Mouse (Mus musculus) large intestine, adult 2 months (tissue): ENCODE data around the gene Vmn1r142. TPM values are rescaled to one million over a fixed set of nuclear protein-coding genes. Genes with fewer than 3 reads are reported as not detected.
"Not testable (repeated sequence)": the region's sequence is repeated elsewhere in the genome, so short reads cannot be mapped to it uniquely, and the experiment has no call there.

ENCODE experiments used
- DNase-seq: peaks from one replicate; pipeline ENCODE4 v3.0.0-alpha.2; 2012; ENCODE audit warnings: low read depth, low spot score
- WGBS: fragments of 180-500 bp; shearing (Covaris S2); methylation state at CpG from one replicate; pipeline ENCODE4 v1.1.7; 2018; 5-methylcytosine and 5-hydroxymethylcytosine counted together
- polyA plus RNA-seq: library from polyadenylated mRNA; depleted of rRNA; stranded (reverse); fragments of >200 nt; gene quantifications from 2 replicates; pipeline ENCODE4 v1.2.3, GENCODE M21; 2012; rRNA removed

The Vmn1r142 gene
- polyA plus RNA-seq = not detected in 2 replicates

DNA sequence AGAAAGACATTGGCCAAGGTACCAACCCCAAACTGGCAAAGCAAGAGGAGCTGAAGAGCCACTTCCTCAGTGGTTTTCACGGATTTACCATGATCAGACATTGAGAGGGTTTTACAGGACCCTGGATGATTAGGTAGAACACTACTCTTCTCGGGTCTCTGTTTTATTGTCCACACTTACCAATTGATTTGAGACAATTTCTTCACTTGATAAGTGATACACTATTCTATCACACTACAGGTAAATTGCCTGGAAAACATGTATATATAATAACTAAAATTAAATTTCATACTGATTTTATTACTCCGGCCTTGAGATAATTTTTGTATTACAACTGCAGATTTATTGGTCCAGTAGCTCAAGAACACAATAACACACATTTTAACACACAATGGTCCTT is at the start of gene Vmn1r142:
TSS of gene Vmn1r142 (minus strand) at position 101 of the 400 bp plus-strand sequence.
- DNase-seq = not testable (repeated sequence)
- whole genome bisulfite sequencing = no CpG with 5 or more reads among the region's 3 CpGs

- no CpG with 5 or more reads among the region's 2 CpGs for WGBS
- not testable (repeated sequence) for DNase-seq
Observed at GRCm38 (mm10) chr7:22201164-22201563, 37.3 kb upstream of the Vmn1r142 start, which contains the start of gene Gm8653. Gene Gm8653, minus strand, starts transcription at chr7:22201264.

- no CpG with 5 or more reads among the region's 3 CpGs for WGBS
- not testable (repeated sequence) for DNase-seq
Observed at GRCm38 (mm10) chr7:22189077-22189476, 25.2 kb upstream of the Vmn1r142 start, which contains the start of gene Vmn1r143. Gene Vmn1r143, plus strand, starts transcription at chr7:22189377.

DNA sequence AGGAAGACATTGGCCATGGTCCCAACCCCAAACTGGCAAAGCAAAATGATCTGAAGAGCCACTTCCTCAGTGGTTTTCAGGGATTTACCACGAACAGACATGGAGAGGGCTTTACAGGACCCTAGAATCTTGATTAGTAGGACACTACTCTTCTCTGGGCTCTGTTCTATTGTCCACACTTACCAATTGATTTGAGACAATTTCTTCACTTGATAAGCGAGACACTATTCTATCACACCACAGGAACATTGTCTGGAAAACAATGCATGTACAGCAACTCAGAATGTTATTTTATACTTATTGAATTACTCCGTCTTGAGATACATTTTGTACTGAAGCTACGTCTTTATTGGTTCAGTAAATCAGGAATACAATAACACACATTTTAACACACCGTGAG is 29.2 kb downstream of the Vmn1r142 start, which contains the start of gene Gm10666:
TSS of gene Gm10666 (minus strand) at position 101 of the 400 bp plus-strand sequence.
- not testable (repeated sequence) for DNase-seq
- WGBS = no CpG with 5 or more reads among the region's 5 CpGs

- no CpG with 5 or more reads among the region's 2 CpGs for WGBS
- not testable (repeated sequence) for DNase-seq
Observed at GRCm38 (mm10) chr7:22118145-22118544, 45.7 kb downstream of the Vmn1r142 start, which contains the start of gene Gm16451. Gene Gm16451, minus strand, starts transcription at chr7:22118245.

Other genes with a start within 250 kb of the Vmn1r142 start
- not detected in 2 replicates for gene Gm5891, start 242.7 kb downstream of the Vmn1r142 start, polyA plus RNA-seq
- gene Vmn1r137, start 169.4 kb downstream of the Vmn1r142 start, polyA plus RNA-seq = not detected in 2 replicates
- not detected in 2 replicates for gene Vmn1r138, start 135.1 kb downstream of the Vmn1r142 start, polyA plus RNA-seq
- not detected in 2 replicates for gene Gm6176, start 107.7 kb downstream of the Vmn1r142 start, polyA plus RNA-seq
- gene Vmn1r139, start 95.0 kb downstream of the Vmn1r142 start, polyA plus RNA-seq = not detected in 2 replicates
- gene Gm16451, start 45.8 kb downstream of the Vmn1r142 start, polyA plus RNA-seq = not detected in 2 replicates
- not detected in 2 replicates for gene Gm10666, start 29.3 kb downstream of the Vmn1r142 start, polyA plus RNA-seq
- gene Vmn1r143, start 25.3 kb upstream of the Vmn1r142 start, polyA plus RNA-seq = not detected in 2 replicates
- gene Gm8653, start 37.2 kb upstream of the Vmn1r142 start, polyA plus RNA-seq = not detected in 2 replicates
- gene Gm8453, start 65.4 kb upstream of the Vmn1r142 start, polyA plus RNA-seq = not detected in 2 replicates
- not detected in 2 replicates for gene Gm4187, start 165.7 kb upstream of the Vmn1r142 start, polyA plus RNA-seq
- gene Gm8660, start 207.0 kb upstream of the Vmn1r142 start, polyA plus RNA-seq = not detected in 2 replicates
- not detected in 2 replicates for gene Vmn1r148, start 249.5 kb upstream of the Vmn1r142 start, polyA plus RNA-seq